Mouse (Mus musculus) C2C12 (cell line): ENCODE measurements around the gene Wwp2.

Experiments
- CTCF ChIP-seq: IDR thresholded peaks from one replicate; pipeline ENCODE4 v1.5.1; 2011; ENCODE audit not compliant: control insufficient read depth, insufficient read depth, insufficient read length
- MAX ChIP-seq: IDR thresholded peaks from one replicate; pipeline ENCODE4 v1.6.1; 2011; ENCODE audit warnings: mild to moderate bottlenecking, control low read depth

DNA sequence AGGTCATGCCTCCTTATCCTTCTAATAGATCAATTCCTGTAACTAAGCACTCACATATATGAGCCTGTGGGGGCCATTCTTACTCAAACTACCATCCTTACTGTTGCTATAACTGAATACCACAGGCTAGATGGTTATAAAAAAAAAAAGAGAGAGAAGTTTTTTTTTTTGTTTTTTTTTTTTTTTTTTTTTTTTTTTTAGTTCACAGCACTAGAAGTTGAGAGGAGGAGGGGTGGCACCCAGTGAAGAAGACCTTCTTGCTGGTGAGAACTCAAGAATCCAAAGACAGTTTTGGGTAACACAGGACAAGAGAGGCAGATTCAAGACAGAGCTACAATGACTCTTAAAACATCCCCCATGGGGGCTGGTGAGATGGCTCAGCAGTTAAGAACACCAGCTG is 40.8 kb upstream of the Wwp2 start:
- TF ChIP-seq MAX = no peak
- TF ChIP-seq CTCF = no peak
